Mouse (Mus musculus): Measurements from ENCODE around the gene Il1rl1. TPM values are rescaled to one million over a fixed set of nuclear protein-coding genes. Genes with fewer than 3 reads are reported as not detected.
A peak's percentile ranks its signal among the peaks of the same experiment; 100 is the strongest.

Il1rl1 gene
- polyA plus RNA-seq, 1 experiment from 2014 or later, result 1.7 TPM

DNA sequence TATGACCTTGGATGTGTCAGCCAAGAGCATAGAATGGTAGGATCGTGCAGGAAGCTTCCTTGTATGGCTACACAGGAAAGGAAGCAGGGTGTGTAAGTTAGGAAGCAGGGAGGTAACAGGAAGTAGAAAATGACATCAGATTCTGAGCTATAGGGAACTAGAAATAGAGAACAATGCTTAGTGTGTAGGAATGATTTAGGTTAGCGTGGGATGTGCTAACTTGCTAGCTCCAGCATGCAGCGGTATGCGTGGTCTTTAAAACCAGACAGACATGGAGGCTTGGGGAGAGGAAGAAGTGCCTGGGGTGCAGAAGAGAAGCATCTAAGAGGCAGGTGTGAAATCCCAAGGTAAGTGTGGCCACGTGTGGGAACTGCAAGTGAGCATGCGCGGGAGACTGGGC, 24.7 kb upstream of the Il1rl1 start:
- Histone ChIP-seq H3K4me3 (ENCODE audit: low read depth, low read length) (no peak overlapping the region), H3K9me3 (ENCODE audit: control insufficient read depth, low read length) (no peaks in the 10 kb centered on the region), H3K4me2 (no peak overlapping the region), H3K9ac (ENCODE audit: low read depth, low read length) (no peak overlapping the region), H3K27ac (ENCODE audit: low read depth, low read length) (no peak overlapping the region), H3K36me3 (ENCODE audit: control insufficient read depth, insufficient read depth, low read length) (no peaks in the 10 kb centered on the region), H3K4me1 (replicated peaks; ENCODE audit: control insufficient read depth, insufficient read depth, low read length) (no peaks in the 10 kb centered on the region), H3K27me3 (replicated peaks; ENCODE audit: control insufficient read depth, insufficient read depth, low read length) (no peaks in the 10 kb centered on the region)
- DNase-seq (ENCODE audit: low spot score), result no peak
- no peak for ATAC-seq (replicated peaks; ENCODE audit: low FRiP score)
- 68% methylated on average over 7 of the region's 7 CpGs for WGBS

DNA sequence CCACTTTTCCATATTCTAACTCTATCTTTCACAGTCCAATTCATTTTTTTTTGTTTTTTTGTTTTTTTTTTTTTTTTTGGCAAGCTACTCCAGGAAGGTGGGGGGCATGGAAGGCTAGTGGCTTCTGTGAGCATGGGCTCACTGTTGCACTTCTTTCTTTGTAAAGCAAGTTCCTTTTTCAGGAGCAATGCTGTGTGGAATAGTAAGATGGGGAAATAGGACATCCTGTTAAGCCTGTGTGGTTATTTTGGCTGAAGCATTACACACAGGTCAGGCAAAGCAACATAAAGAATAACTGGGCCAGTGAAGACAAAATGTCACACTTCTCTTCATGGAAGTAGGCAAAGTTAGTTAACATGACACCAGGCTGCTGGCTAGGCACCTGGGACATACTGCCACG, 19.5 kb upstream of the Il1rl1 start:
- ATAC-seq (replicated peaks; ENCODE audit: low FRiP score) (no peak), DNase-seq (ENCODE audit: low spot score) (no peak)
- 22% methylated on average over 1 of the region's 1 CpGs for WGBS
- Histone ChIP-seq H3K27ac (ENCODE audit: low read depth, low read length) (no peak overlapping the region), H3K9ac (ENCODE audit: low read depth, low read length) (no peak overlapping the region), H3K4me1 (replicated peaks; ENCODE audit: control insufficient read depth, insufficient read depth, low read length) (no peaks in the 10 kb centered on the region), H3K36me3 (ENCODE audit: control insufficient read depth, insufficient read depth, low read length) (no peaks in the 10 kb centered on the region), H3K9me3 (ENCODE audit: control insufficient read depth, low read length) (no peaks in the 10 kb centered on the region), H3K4me3 (ENCODE audit: low read depth, low read length) (no peak overlapping the region), H3K4me2 (no peak overlapping the region), H3K27me3 (replicated peaks; ENCODE audit: control insufficient read depth, insufficient read depth, low read length) (no peaks in the 10 kb centered on the region)

- no peak overlapping the region for H3K4me3 ChIP-seq (ENCODE audit: low read depth, low read length)
Measured at GRCm38 (mm10) chr1:40413039-40413438, 16.3 kb upstream of the Il1rl1 start.

GRCm38 (mm10) chr1:40414276-40414675, 15.1 kb upstream of the Il1rl1 start:
- ATAC-seq (replicated peaks; ENCODE audit: low FRiP score) (no peak), DNase-seq (ENCODE audit: low spot score) (no peak)
- WGBS, result 68% methylated on average over 7 of the region's 7 CpGs

More at GRCm38 (mm10) chr1:40413039-40413438, 16.3 kb upstream of the Il1rl1 start:
- Histone ChIP-seq H3K4me1 (replicated peaks; ENCODE audit: control insufficient read depth, insufficient read depth, low read length) (no peaks in the 10 kb centered on the region; the same call in 1 of the 2 replicates), H3K27me3 (replicated peaks; ENCODE audit: control insufficient read depth, insufficient read depth, low read length) (no peaks in the 10 kb centered on the region), H3K36me3 (ENCODE audit: control insufficient read depth, insufficient read depth, low read length) (no peaks in the 10 kb centered on the region), H3K9ac (ENCODE audit: low read depth, low read length) (no peak overlapping the region), H3K9me3 (ENCODE audit: control insufficient read depth, low read length) (no peaks in the 10 kb centered on the region), H3K4me2 (no peak overlapping the region), H3K27ac (ENCODE audit: low read depth, low read length) (no peak overlapping the region)
- no peak for ATAC-seq (replicated peaks; ENCODE audit: low FRiP score)
- no peak for DNase-seq (ENCODE audit: low spot score)
- 100% methylated on average over 1 of the region's 1 CpGs for WGBS

DNA sequence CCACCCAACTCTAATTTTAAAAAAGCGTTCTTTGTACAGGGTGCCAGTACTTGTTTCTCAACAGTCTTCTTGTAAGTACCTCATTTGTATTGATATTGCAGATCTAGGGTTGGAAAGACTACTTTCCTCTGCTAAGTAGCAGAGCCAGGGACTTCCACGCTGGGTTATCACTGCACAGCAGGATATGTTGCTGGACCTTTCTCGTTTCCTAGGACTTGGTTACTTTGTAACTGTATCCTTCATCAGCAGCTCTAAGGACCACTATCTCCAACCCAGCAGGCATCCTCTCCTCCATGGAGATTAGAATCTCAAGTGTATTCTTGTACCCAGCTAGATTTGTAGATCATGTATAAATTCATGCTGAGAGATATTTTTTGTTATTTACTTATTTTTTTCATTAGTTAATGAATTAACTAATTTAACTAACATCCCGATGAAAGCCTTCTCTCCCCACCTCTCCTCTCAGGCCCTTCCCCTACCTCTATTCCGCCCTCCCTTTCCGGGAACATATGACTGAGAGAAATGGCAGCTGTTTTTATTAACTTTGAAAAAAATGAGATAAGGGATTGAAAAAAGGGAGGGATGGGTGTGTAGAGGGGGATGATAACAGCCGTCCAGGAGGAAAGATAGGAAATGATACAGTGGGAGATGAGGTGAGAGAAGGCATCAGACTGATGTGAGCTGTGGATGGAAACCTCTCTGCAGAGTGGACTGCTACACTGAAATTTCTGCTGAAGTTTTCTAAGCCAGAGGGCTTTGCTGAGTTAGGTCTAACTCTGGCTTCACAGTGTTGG, 14.3 kb upstream of the Il1rl1 start:
- no peak overlapping the region for H3K4me3 ChIP-seq (ENCODE audit: low read depth, low read length)
- H3K36me3 ChIP-seq (ENCODE audit: control insufficient read depth, insufficient read depth, low read length), result no peaks in the 10 kb centered on the region
- no peak overlapping the region for H3K4me2 ChIP-seq
- 0 out of 2 replicates have a peak, but pooled peaks have one; percentile 12 for ATAC-seq (replicated peaks; ENCODE audit: low FRiP score)
- no peak for DNase-seq (ENCODE audit: low spot score)
- H3K9me3 ChIP-seq (ENCODE audit: control insufficient read depth, low read length), result no peaks in the 10 kb centered on the region
- no peak overlapping the region for H3K9ac ChIP-seq (ENCODE audit: low read depth, low read length)
- 47% methylated on average over 7 of the region's 7 CpGs for WGBS
- H3K27ac ChIP-seq (ENCODE audit: low read depth, low read length), result no peak overlapping the region
- no peaks in the 10 kb centered on the region; the same call in 1 of the 2 replicates for H3K4me1 ChIP-seq (replicated peaks; ENCODE audit: control insufficient read depth, insufficient read depth, low read length)
- H3K27me3 ChIP-seq (replicated peaks; ENCODE audit: control insufficient read depth, insufficient read depth, low read length), result no peaks in the 10 kb centered on the region

More at GRCm38 (mm10) chr1:40414276-40414675, 15.1 kb upstream of the Il1rl1 start:
- Histone ChIP-seq H3K36me3 (ENCODE audit: control insufficient read depth, insufficient read depth, low read length) (no peaks in the 10 kb centered on the region), H3K4me2 (no peak overlapping the region), H3K27ac (ENCODE audit: low read depth, low read length) (no peak overlapping the region), H3K9me3 (ENCODE audit: control insufficient read depth, low read length) (no peaks in the 10 kb centered on the region), H3K9ac (ENCODE audit: low read depth, low read length) (no peak overlapping the region), H3K4me3 (ENCODE audit: low read depth, low read length) (no peak overlapping the region), H3K4me1 (replicated peaks; ENCODE audit: control insufficient read depth, insufficient read depth, low read length) (no peaks in the 10 kb centered on the region; the same call in 1 of the 2 replicates), H3K27me3 (replicated peaks; ENCODE audit: control insufficient read depth, insufficient read depth, low read length) (no peaks in the 10 kb centered on the region)

DNA sequence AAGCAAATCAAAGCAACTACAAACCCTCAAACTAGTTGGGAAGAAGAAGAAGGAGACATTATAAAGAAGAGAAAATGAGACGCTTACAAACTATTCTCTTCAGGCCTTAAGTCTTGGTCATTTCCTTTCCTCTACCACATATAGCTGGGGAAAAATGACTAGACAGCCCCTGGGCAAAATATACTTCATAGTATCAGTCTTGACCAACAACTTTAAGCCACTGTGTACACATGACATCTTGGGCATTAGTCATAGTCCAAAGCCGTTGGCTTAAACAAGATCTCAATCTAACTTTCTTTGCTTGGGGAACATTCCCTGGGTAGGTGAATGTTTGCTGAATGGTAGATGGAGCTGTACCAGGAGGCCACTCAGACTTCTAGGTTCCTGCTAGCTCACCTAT, 12.3 kb upstream of the Il1rl1 start:
- H3K4me1 ChIP-seq (replicated peaks; ENCODE audit: control insufficient read depth, insufficient read depth, low read length), result no peaks in the 10 kb centered on the region; the same call in 1 of the 2 replicates
- H3K9ac ChIP-seq (ENCODE audit: low read depth, low read length), result no peak overlapping the region
- no peaks in the 10 kb centered on the region for H3K27me3 ChIP-seq (replicated peaks; ENCODE audit: control insufficient read depth, insufficient read depth, low read length)
- no peak overlapping the region for H3K4me2 ChIP-seq
- no peak overlapping the region for H3K27ac ChIP-seq (ENCODE audit: low read depth, low read length)
- H3K9me3 ChIP-seq (ENCODE audit: control insufficient read depth, low read length), result no peaks in the 10 kb centered on the region
- ATAC-seq (replicated peaks; ENCODE audit: low FRiP score), result no peak
- 84% methylated on average over 2 of the region's 2 CpGs for WGBS
- DNase-seq (ENCODE audit: low spot score), result no peak
- no peak overlapping the region for H3K4me3 ChIP-seq (ENCODE audit: low read depth, low read length)
- H3K36me3 ChIP-seq (ENCODE audit: control insufficient read depth, insufficient read depth, low read length), result no peaks in the 10 kb centered on the region

DNA sequence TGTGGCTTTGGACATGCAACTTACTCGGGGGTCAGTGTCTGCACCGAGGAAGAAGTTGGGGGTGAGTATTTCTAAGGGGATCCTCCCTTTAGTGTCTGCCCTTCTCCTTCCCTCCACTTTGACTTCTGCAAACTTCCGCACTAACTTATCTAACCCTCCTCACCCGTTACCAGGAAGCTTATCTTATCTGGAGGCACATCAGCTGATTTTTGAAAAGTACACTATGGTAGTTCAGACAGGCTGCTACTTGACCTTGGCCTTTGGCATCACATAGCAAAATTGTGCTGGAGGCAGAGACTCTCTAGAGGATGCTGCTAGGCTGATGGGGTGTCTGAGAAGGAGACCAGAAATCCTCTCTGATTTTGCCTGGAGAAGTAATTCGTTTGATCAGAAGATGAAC, 10.9 kb upstream of the Il1rl1 start:
- Histone ChIP-seq H3K9me3 (ENCODE audit: control insufficient read depth, low read length) (no peaks in the 10 kb centered on the region), H3K36me3 (ENCODE audit: control insufficient read depth, insufficient read depth, low read length) (no peaks in the 10 kb centered on the region), H3K4me1 (replicated peaks; ENCODE audit: control insufficient read depth, insufficient read depth, low read length) (no peaks in the 10 kb centered on the region; the same call in 1 of the 2 replicates), H3K4me3 (ENCODE audit: low read depth, low read length) (no peak overlapping the region), H3K27ac (ENCODE audit: low read depth, low read length) (no peak overlapping the region), H3K27me3 (replicated peaks; ENCODE audit: control insufficient read depth, insufficient read depth, low read length) (no peaks in the 10 kb centered on the region), H3K9ac (ENCODE audit: low read depth, low read length) (no peak overlapping the region), H3K4me2 (no peak overlapping the region)
- ATAC-seq (replicated peaks; ENCODE audit: low FRiP score) (no peak), DNase-seq (ENCODE audit: low spot score) (no peak)
- WGBS, result 29% methylated on average over 5 of the region's 5 CpGs

- Histone ChIP-seq H3K9me3 (ENCODE audit: control insufficient read depth, low read length) (no peaks in the 10 kb centered on the region), H3K27ac (ENCODE audit: low read depth, low read length) (no peak overlapping the region), H3K4me2 (no peak overlapping the region), H3K36me3 (ENCODE audit: control insufficient read depth, insufficient read depth, low read length) (no peaks in the 10 kb centered on the region), H3K4me3 (ENCODE audit: low read depth, low read length) (no peak overlapping the region), H3K9ac (ENCODE audit: low read depth, low read length) (no peak overlapping the region), H3K4me1 (replicated peaks; ENCODE audit: control insufficient read depth, insufficient read depth, low read length) (peaks cover 6% of the 10 kb centered on the region; the same call in 1 of the 2 replicates), H3K27me3 (replicated peaks; ENCODE audit: control insufficient read depth, insufficient read depth, low read length) (no peaks in the 10 kb centered on the region)
- ATAC-seq (replicated peaks; ENCODE audit: low FRiP score) (no peak), DNase-seq (ENCODE audit: low spot score) (no peak)
- 69% methylated on average over 6 of the region's 6 CpGs for WGBS
Measured at GRCm38 (mm10) chr1:40423892-40424291, 5.5 kb upstream of the Il1rl1 start.

- H3K4me1 ChIP-seq (replicated peaks; ENCODE audit: control insufficient read depth, insufficient read depth, low read length), result peaks cover 15% of the 10 kb centered on the region
- no peaks in the 10 kb centered on the region for H3K27me3 ChIP-seq (replicated peaks; ENCODE audit: control insufficient read depth, insufficient read depth, low read length)
- H3K36me3 ChIP-seq (ENCODE audit: control insufficient read depth, insufficient read depth, low read length), result no peaks in the 10 kb centered on the region
- H3K9ac ChIP-seq (ENCODE audit: low read depth, low read length), result no peak overlapping the region
- H3K27ac ChIP-seq (ENCODE audit: low read depth, low read length), result no peak overlapping the region
- ATAC-seq (replicated peaks; ENCODE audit: low FRiP score) (no peak), DNase-seq (ENCODE audit: low spot score) (no peak)
- WGBS, result 69% methylated on average over 9 of the region's 9 CpGs
- H3K4me2 ChIP-seq, result no peak overlapping the region
- no peaks in the 10 kb centered on the region for H3K9me3 ChIP-seq (ENCODE audit: control insufficient read depth, low read length)
- H3K4me3 ChIP-seq (ENCODE audit: low read depth, low read length), result no peak overlapping the region
Measured at GRCm38 (mm10) chr1:40427270-40427669, 2.1 kb upstream of the Il1rl1 start.
